Mouse (Mus musculus) subcutaneous adipose tissue, adult 2 months (tissue): Measurements from ENCODE around the gene Klhl6. TPM values are rescaled to one million over a fixed set of nuclear protein-coding genes. Genes with fewer than 3 reads are reported as not detected.

Experiments
- polyA plus RNA-seq: library from polyadenylated mRNA; depleted of rRNA; stranded (reverse); fragments of >200 nt; gene quantifications from 2 replicates; pipeline ENCODE4 v1.2.3, GENCODE M21; 2012; ENCODE audit warnings: low replicate concordance; rRNA removed

The Klhl6 gene
- 3.3 and 6.9 TPM in 2 replicates for polyA plus RNA-seq

GRCm38 (mm10) chr16:19982537-19983257, at the start of gene Klhl6:
Klhl6 (minus strand) TSS chr16:19983037.

Other genes starting within 250 kb of the Klhl6 start
- 0.16 and 0.95 TPM in 2 replicates for gene B3gnt5, start 222.8 kb downstream of the Klhl6 start, polyA plus RNA-seq
- gene Klhl24, start 114.5 kb upstream of the Klhl6 start, polyA plus RNA-seq = 21.4 and 26.5 TPM in 2 replicates
- gene Yeats2, start 158.0 kb upstream of the Klhl6 start, polyA plus RNA-seq = 20.9 and 52.2 TPM in 2 replicates